Mouse (Mus musculus) G1E (cell line): Measurements from ENCODE around the gene Iqub. TPM values are rescaled to one million over a fixed set of nuclear protein-coding genes. Genes with fewer than 3 reads are reported as not detected.

Source experiments
- ATAC-seq: 2 replicates; pipeline ENCODE4 v1.8.0; 2016; ENCODE audit warnings: mild to moderate bottlenecking; ENCODE audit not compliant: insufficient number of reproducible peaks, poor library complexity, low FRiP score, severe bottlenecking; ENCODE audit errors: extremely low read depth
- DNase-seq: peaks from one replicate; pipeline ENCODE4 v3.0.0; 2012; ENCODE audit warnings: low spot score
- H3K27me3 ChIP-seq: 2 replicates; pipeline ENCODE4 v1.6.1; 2012; ENCODE audit warnings: mild to moderate bottlenecking, low read length, inconsistent platforms; ENCODE audit not compliant: insufficient read depth
- H3K36me3 ChIP-seq: replicated peaks from 2 replicates; pipeline ENCODE3; 2012; ENCODE audit warnings: mild to moderate bottlenecking, inconsistent platforms
- H3K4me1 ChIP-seq: 2 replicates; pipeline ENCODE4 v1.6.1; 2012; ENCODE audit warnings: low read depth, low read length, inconsistent platforms, mixed read lengths; ENCODE audit not compliant: insufficient read depth
- H3K4me3 ChIP-seq: 2 replicates; pipeline ENCODE4 v1.5.1; 2012; ENCODE audit warnings: low read depth, mild to moderate bottlenecking, inconsistent platforms, low read length, moderate library complexity, mixed read lengths
- H3K9me3 ChIP-seq: replicated peaks from 2 replicates; pipeline ENCODE4 v1.6.1; 2012; ENCODE audit warnings: inconsistent platforms
- CTCF ChIP-seq: IDR thresholded peaks from 2 replicates; pipeline ENCODE4 v1.5.1; 2012; ENCODE audit warnings: low read depth, low read length, inconsistent platforms, mixed read lengths
- GATA1 ChIP-seq: IDR thresholded peaks from 2 replicates; pipeline ENCODE4 v1.6.1; 2012; ENCODE audit warnings: borderline replicate concordance, low read length, inconsistent platforms, mixed read lengths
- GATA2 ChIP-seq: IDR thresholded peaks from 2 replicates; pipeline ENCODE4 v1.6.1; 2012; ENCODE audit warnings: low read depth, low read length, inconsistent platforms, borderline replicate concordance
- POLR2AphosphoS5 ChIP-seq: IDR thresholded peaks from 2 replicates; pipeline ENCODE4 v1.6.1; 2012; ENCODE audit warnings: low read depth, low read length, inconsistent platforms; ENCODE audit not compliant: insufficient replicate concordance
- TAL1 ChIP-seq: conservative IDR thresholded peaks from 2 replicates; pipeline ENCODE4 v1.6.1; 2012; ENCODE audit warnings: low read depth, low read length, inconsistent platforms, mixed read lengths
- polyA plus RNA-seq: library from polyadenylated mRNA; stranded (reverse); fragments of >175 nt; gene quantifications from 2 replicates; pipeline ENCODE4 v1.2.3, GENCODE M21; 2012
- total RNA-seq, 2 experiments: library from RNA; stranded (forward) in 1 of 2; stranded (reverse) in 1 of 2; fragments of 200-1000 nt in 1 of 2; fragments of >200 nt in 1 of 2; fragmentation: Nextera tagmentation in 1 of 2; gene quantifications; 2 replicates each; pipeline ENCODE4 v1.2.3; 2014 to 2017

Iqub gene
- not detected in 2 replicates for total RNA-seq (2014; fragmentation: Nextera tagmentation)
- total RNA-seq (2017), result 0.05 TPM in 1 of 2 replicates, not detected in the other
- polyA plus RNA-seq, result not detected in 2 replicates

- Histone ChIP-seq H3K36me3 (peaks cover 22% of the 10 kb centered on the region), H3K27me3 (no peaks in the 10 kb centered on the region; the same call in 1 of the 2 replicates), H3K9me3 (no peaks in the 10 kb centered on the region), H3K4me1 (peaks cover 3% of the 10 kb centered on the region; the same call in 1 of the 2 replicates), H3K4me3 (no peak within 1 kb of the TSS)
- DNase-seq (no peak), ATAC-seq (no peak)
- TF ChIP-seq GATA1 (no peak), GATA2 (no peak), TAL1 (no peak), POLR2AphosphoS5 (no peak), CTCF (no peak)
Measured at GRCm38 (mm10) chr6:24514552-24515284, at the start of gene Iqub. Iqub (minus strand) TSS chr6:24515067.

DNA sequence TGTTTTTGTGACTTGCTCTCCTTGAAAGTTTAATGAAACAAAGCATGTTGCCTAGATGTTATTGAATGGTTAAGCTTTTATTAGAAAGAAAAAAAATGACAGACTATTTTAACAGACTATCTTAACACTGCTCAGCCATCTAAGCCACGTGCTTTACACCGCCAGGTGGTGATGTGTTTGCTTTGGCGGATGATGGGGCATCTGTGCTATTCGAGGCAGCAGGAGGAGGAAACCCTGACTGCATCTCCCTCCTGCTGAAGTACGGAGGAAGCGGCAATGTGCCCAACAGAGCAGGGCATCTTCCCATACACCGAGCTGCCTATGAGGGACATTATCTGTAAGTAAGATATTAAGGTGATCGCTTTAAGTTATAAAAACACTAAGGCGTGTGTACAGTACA lies 49.2 kb upstream of the Iqub start:
- H3K4me3 ChIP-seq, result no peak overlapping the region
- ATAC-seq (no peak), DNase-seq (no peak)
- H3K36me3 ChIP-seq, result no peaks in the 10 kb centered on the region
- H3K9me3 ChIP-seq, result no peaks in the 10 kb centered on the region
- H3K4me1 ChIP-seq, result no peaks in the 10 kb centered on the region; the same call in 1 of the 2 replicates
- no peak for TF ChIP-seq CTCF
- no peak for TF ChIP-seq GATA2
- no peak for TF ChIP-seq GATA1
- TF ChIP-seq POLR2AphosphoS5, result no peak
- no peak for TF ChIP-seq TAL1
- peaks cover 6% of the 10 kb centered on the region; the same call in 1 of the 2 replicates for H3K27me3 ChIP-seq

DNA sequence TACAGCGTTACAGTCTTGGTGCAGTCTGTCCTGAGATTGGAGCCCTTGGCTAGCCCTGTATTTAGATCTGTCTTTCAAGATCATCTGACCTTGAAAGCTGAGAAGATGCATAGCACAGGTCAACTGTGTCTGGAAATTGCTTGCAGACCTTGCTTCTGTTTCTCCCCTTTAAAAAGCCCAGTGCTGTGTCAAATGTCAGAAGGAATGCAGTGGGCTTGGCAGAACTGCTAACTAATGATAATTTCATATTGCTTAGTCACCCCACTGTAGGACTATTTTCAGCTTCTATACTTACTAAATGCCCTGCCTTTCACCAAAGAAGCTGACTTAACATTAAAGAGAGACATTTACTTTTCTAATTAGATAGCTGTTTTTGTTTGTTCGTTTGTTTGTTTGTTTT lies 40.6 kb upstream of the Iqub start:
- TF ChIP-seq GATA1 (no peak), CTCF (no peak), TAL1 (no peak), POLR2AphosphoS5 (no peak), GATA2 (no peak)
- ATAC-seq, result no peak
- peaks cover 4% of the 10 kb centered on the region; the same call in 1 of the 2 replicates for H3K27me3 ChIP-seq

GRCm38 (mm10) chr6:24554427-24555086 lies 39.7 kb upstream of the Iqub start:
- DNase-seq (no peak), ATAC-seq (no peak)
- Histone ChIP-seq H3K9me3 (no peaks in the 10 kb centered on the region), H3K4me3 (no peak overlapping the region), H3K36me3 (no peaks in the 10 kb centered on the region), H3K4me1 (no peaks in the 10 kb centered on the region), H3K27me3 (peaks cover 2% of the 10 kb centered on the region; the same call in 1 of the 2 replicates)
- TF ChIP-seq POLR2AphosphoS5 (no peak), GATA2 (no peak), TAL1 (no peak), GATA1 (no peak), CTCF (no peak)

More for the DNA sequence above, 40.6 kb upstream of the Iqub start:
- H3K4me3 ChIP-seq, result no peak overlapping the region
- H3K9me3 ChIP-seq, result no peaks in the 10 kb centered on the region
- no peak for DNase-seq
- H3K36me3 ChIP-seq, result no peaks in the 10 kb centered on the region
- no peaks in the 10 kb centered on the region for H3K4me1 ChIP-seq

DNA sequence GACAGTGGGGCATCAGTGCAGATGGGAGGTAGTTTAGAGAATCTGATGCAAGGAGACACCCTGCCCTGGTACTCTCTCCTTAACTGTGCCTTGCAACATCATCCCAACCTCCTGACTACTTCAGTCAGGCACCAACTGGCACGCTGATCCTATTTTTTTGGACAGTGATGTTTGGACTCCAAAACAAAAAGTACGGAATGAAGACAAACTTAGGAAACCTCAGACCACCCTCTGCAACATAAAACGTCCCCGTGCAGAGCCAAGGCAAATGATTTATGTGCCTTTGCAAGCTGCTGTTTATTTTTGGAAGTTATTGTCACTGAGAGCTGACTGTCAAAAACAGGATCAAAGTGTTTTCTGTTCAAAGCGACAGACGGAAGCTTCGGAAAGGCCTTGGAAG lies 37.2 kb upstream of the Iqub start:
- TF ChIP-seq TAL1 (no peak), GATA2 (no peak), POLR2AphosphoS5 (no peak), CTCF (no peak), GATA1 (no peak)

DNA sequence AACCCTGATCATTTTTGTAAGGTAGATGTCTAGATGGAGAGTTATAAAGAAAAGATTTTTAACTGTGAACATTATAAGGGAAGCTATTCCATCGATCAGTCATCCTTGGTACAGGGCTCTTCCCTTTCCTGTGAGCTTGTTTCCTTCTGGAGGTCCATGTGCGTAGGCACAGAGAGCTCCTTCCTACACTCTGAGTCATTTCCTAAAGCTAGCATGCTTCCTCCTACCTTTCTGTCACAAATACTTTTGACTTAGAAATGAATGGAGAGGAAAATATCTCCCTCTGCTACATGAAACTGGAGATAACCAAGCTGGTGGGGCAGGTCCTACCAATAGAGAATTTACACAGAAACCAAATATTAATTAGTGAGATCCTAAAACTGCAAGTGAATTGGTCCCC lies 34.9 kb upstream of the Iqub start:
- DNase-seq (no peak), ATAC-seq (no peak)
- no peaks in the 10 kb centered on the region for H3K36me3 ChIP-seq
- no peaks in the 10 kb centered on the region for H3K9me3 ChIP-seq
- no peaks in the 10 kb centered on the region for H3K4me1 ChIP-seq
- no peaks in the 10 kb centered on the region for H3K27me3 ChIP-seq
- no peak overlapping the region for H3K4me3 ChIP-seq
- no peak for TF ChIP-seq POLR2AphosphoS5
- TF ChIP-seq CTCF, result no peak
- TF ChIP-seq GATA2, result no peak
- TF ChIP-seq TAL1, result no peak
- TF ChIP-seq GATA1, result no peak

More for the DNA sequence above, 37.2 kb upstream of the Iqub start:
- no peaks in the 10 kb centered on the region for H3K36me3 ChIP-seq
- no peak overlapping the region for H3K4me3 ChIP-seq
- DNase-seq (no peak), ATAC-seq (no peak)
- H3K9me3 ChIP-seq, result no peaks in the 10 kb centered on the region
- H3K4me1 ChIP-seq, result no peaks in the 10 kb centered on the region
- no peaks in the 10 kb centered on the region for H3K27me3 ChIP-seq
